8 mouse cellular contexts compared by ENCODE assay signal in genomic region chr19:45020348-45020747, GRCm38 (mm10). TPM values are rescaled to one million over a fixed set of nuclear protein-coding genes. Genes with fewer than 3 reads are reported as not detected.
A peak's percentile ranks its signal among the peaks of the same experiment; 100 is the strongest.
DNase-seq lines count a peak whose midpoint lies in the region; ATAC-seq lines count a peak whose summit lies in the region.

No protein-coding gene starts in this region.

- H3K9me3 ChIP-seq in embryonic facial prominence, embryonic 15.5 days (replicated peaks), result no peaks in the 10 kb centered on the region
- H3K9me3 ChIP-seq in lung, embryonic 15.5 days, result no peaks in the 10 kb centered on the region

- ATAC-seq in embryonic facial prominence, embryonic 15.5 days (ENCODE audit: insufficient number of reproducible peaks, low FRiP score, low TSS enrichment, low read depth), result no peak
- no peak for ATAC-seq in lung, embryonic 15.5 days (ENCODE audit: borderline replicate concordance, extremely low read depth, low FRiP score, low TSS enrichment)
- no peak for ATAC-seq in megakaryocyte progenitor cell, adult 5-6 weeks (replicated peaks; ENCODE audit: poor library complexity)

- H3K36me3 ChIP-seq in embryonic facial prominence, embryonic 15.5 days, result peaks cover 35% of the 10 kb centered on the region
- peaks cover 35% of the 10 kb centered on the region for H3K36me3 ChIP-seq in lung, embryonic 15.5 days

- DNase-seq in adrenal gland, adult (ENCODE audit: inconsistent age in 2 of 2, low spot score in 1 of 2), result peak; percentile 84 to 90
- DNase-seq in adrenal gland, postnatal 4 days (ENCODE audit: low spot score in 2 of 2), result no peak
- peak; percentile 79 for DNase-seq in heart, postnatal 4 days
- no peak for DNase-seq in frontal cortex, postnatal 10 days (ENCODE audit: low spot score in 2 of 2)
- no peak for DNase-seq in cerebellum, postnatal 36 days

- H3K4me2 ChIP-seq in embryonic facial prominence, embryonic 15.5 days (replicated peaks), result peak overlapping the region; percentile 24
- H3K4me2 ChIP-seq in lung, embryonic 15.5 days, result peak overlapping the region; percentile 79

- H3K9ac ChIP-seq in embryonic facial prominence, embryonic 15.5 days, result 0 out of 2 replicates have a peak overlapping the region, but pooled peaks have one; percentile 10
- no peak overlapping the region for H3K9ac ChIP-seq in lung, embryonic 15.5 days

- peak overlapping the region; percentile 10 for H3K4me3 ChIP-seq in embryonic facial prominence, embryonic 15.5 days (replicated peaks)
- peak overlapping the region; percentile 5; the same call in 1 of the 2 replicates for H3K4me3 ChIP-seq in lung, embryonic 15.5 days

- 53% methylated on average over 6 of the region's 6 CpGs for WGBS in embryonic facial prominence, embryonic 15.5 days
- 36% methylated on average over 6 of the region's 6 CpGs for WGBS in lung, embryonic 15.5 days

- H3K27ac ChIP-seq in embryonic facial prominence, embryonic 15.5 days (replicated peaks), result peak overlapping the region; percentile 11; the same call in 1 of the 2 replicates
- H3K27ac ChIP-seq in lung, embryonic 15.5 days, result no peak overlapping the region

- no peaks in the 10 kb centered on the region for H3K27me3 ChIP-seq in embryonic facial prominence, embryonic 15.5 days
- no peaks in the 10 kb centered on the region for H3K27me3 ChIP-seq in lung, embryonic 15.5 days

- H3K4me1 ChIP-seq in embryonic facial prominence, embryonic 15.5 days, result peaks cover 60% of the 10 kb centered on the region
- H3K4me1 ChIP-seq in lung, embryonic 15.5 days, result peaks cover 50% of the 10 kb centered on the region

RNA-seq across cellular contexts. Expression of gene Lzts2, which starts 6.1 kb away (rescaled TPM):
- 100 to 1,000 TPM; 107 to 119 TPM for total RNA-seq in adrenal gland, postnatal 4 days (2021)
- 75.8 and 80.5 TPM in 2 replicates for polyA plus RNA-seq in embryonic facial prominence, embryonic 15.5 days (2015; fragmentation: Nextera tagmentation; extraction: Ambion mirVana)
- 10 to 100 TPM; 52.6 to 68.0 TPM for total RNA-seq in heart, postnatal 4 days (2021)
- 75.9 and 81.8 TPM in 2 replicates for polyA plus RNA-seq in lung, embryonic 15.5 days (2015; fragmentation: Nextera tagmentation; extraction: Ambion mirVana)
- total RNA-seq in megakaryocyte progenitor cell, adult 5-6 weeks (2015), result 4.8 and 5.1 TPM in 2 replicates
- total RNA-seq in megakaryocyte progenitor cell, adult 5-6 weeks (2017), result 7.7 and 8.6 TPM in 2 replicates

RNA-seq across cellular contexts. Expression of gene Mrpl43, which starts 14.1 kb away (rescaled TPM):
- 10 to 100 TPM; 49.9 to 51.2 TPM for total RNA-seq in adrenal gland, postnatal 4 days (2021)
- 73.1 and 77.3 TPM in 2 replicates for polyA plus RNA-seq in embryonic facial prominence, embryonic 15.5 days (2015; fragmentation: Nextera tagmentation; extraction: Ambion mirVana)
- 10 to 100 TPM; 45.3 to 45.5 TPM for total RNA-seq in heart, postnatal 4 days (2021)
- 70.1 and 70.8 TPM in 2 replicates for polyA plus RNA-seq in lung, embryonic 15.5 days (2015; fragmentation: Nextera tagmentation; extraction: Ambion mirVana)
- total RNA-seq in megakaryocyte progenitor cell, adult 5-6 weeks (2015), result 44.3 and 44.8 TPM in 2 replicates
- 25.2 and 30.3 TPM in 2 replicates for total RNA-seq in megakaryocyte progenitor cell, adult 5-6 weeks (2017)

RNA-seq across cellular contexts. Expression of gene Twnk, which starts 14.9 kb away (rescaled TPM):
- 10 to 100 TPM; 30.5 to 33.0 TPM for total RNA-seq in adrenal gland, postnatal 4 days (2021)
- 20.2 and 22.1 TPM in 2 replicates for polyA plus RNA-seq in embryonic facial prominence, embryonic 15.5 days (2015; fragmentation: Nextera tagmentation; extraction: Ambion mirVana)
- total RNA-seq in heart, postnatal 4 days (2021), result 10 to 100 TPM; 12.3 to 14.4 TPM
- 17.8 and 20.8 TPM in 2 replicates for polyA plus RNA-seq in lung, embryonic 15.5 days (2015; fragmentation: Nextera tagmentation; extraction: Ambion mirVana)
- 16.5 and 18.6 TPM in 2 replicates for total RNA-seq in megakaryocyte progenitor cell, adult 5-6 weeks (2015)
- 18.4 and 22.4 TPM in 2 replicates for total RNA-seq in megakaryocyte progenitor cell, adult 5-6 weeks (2017)

RNA-seq across cellular contexts. Expression of gene Pdzd7, which starts 25.2 kb away (rescaled TPM):
- total RNA-seq in adrenal gland, postnatal 4 days (2021), result under 1 TPM; 0.25 to 0.34 TPM
- polyA plus RNA-seq in embryonic facial prominence, embryonic 15.5 days (2015; fragmentation: Nextera tagmentation; extraction: Ambion mirVana), result 0.68 and 0.75 TPM in 2 replicates
- not detected for total RNA-seq in heart, postnatal 4 days (2021)
- 0.30 and 0.34 TPM in 2 replicates for polyA plus RNA-seq in lung, embryonic 15.5 days (2015; fragmentation: Nextera tagmentation; extraction: Ambion mirVana)
- total RNA-seq in megakaryocyte progenitor cell, adult 5-6 weeks (2015), result 0.05 TPM in 1 of 2 replicates, not detected in the other
- not detected in 2 replicates for total RNA-seq in megakaryocyte progenitor cell, adult 5-6 weeks (2017)

RNA-seq across cellular contexts. Expression of gene Sfxn3, which starts 27.0 kb away (rescaled TPM):
- 10 to 100 TPM; 70.9 to 72.4 TPM for total RNA-seq in adrenal gland, postnatal 4 days (2021)
- polyA plus RNA-seq in embryonic facial prominence, embryonic 15.5 days (2015; fragmentation: Nextera tagmentation; extraction: Ambion mirVana), result 37.4 and 41.3 TPM in 2 replicates
- total RNA-seq in heart, postnatal 4 days (2021), result 10 to 100 TPM; 26.3 to 27.2 TPM
- polyA plus RNA-seq in lung, embryonic 15.5 days (2015; fragmentation: Nextera tagmentation; extraction: Ambion mirVana), result 20.5 and 21.7 TPM in 2 replicates
- 17.5 and 23.8 TPM in 2 replicates for total RNA-seq in megakaryocyte progenitor cell, adult 5-6 weeks (2015)
- total RNA-seq in megakaryocyte progenitor cell, adult 5-6 weeks (2017), result 2.4 and 3.1 TPM in 2 replicates

Comparison
In these comparisons a context has a peak if more than half of its experiments do, and no peak if none do; other contexts are left out.
1. DNase-seq: peak in adrenal gland, adult (2 of 2) and heart, postnatal 4 days (single experiment); none in adrenal gland, postnatal 4 days (0 of 2), frontal cortex, postnatal 10 days (0 of 2) and cerebellum, postnatal 36 days (0 of 2).
2. RNA of gene Lzts2, which starts 6.1 kb away (total RNA-seq): 107 to 119 TPM in adrenal gland, postnatal 4 days and 52.6 to 68.0 TPM in heart, postnatal 4 days; 4.8 to 8.6 TPM in megakaryocyte progenitor cell, adult 5-6 weeks; every median in the first group is over 4 times any median in the second.